Comparison of ENCODE assay signal across 9 mouse cellular contexts in genomic region chr3:59130431-59130830, GRCm38 (mm10). TPM values are rescaled to one million over a fixed set of nuclear protein-coding genes. Genes with fewer than 3 reads are reported as not detected.
DNase-seq lines count a peak whose midpoint lies in the region; ATAC-seq and TF ChIP-seq lines count a peak whose summit lies in the region.
"Had no signal": no experiment of that assay in that cellular context is flagged by ENCODE, and none has a peak within 500 bp of the region (broad histone marks: within the 10 kb centered on the region; RNA-seq: fewer than 3 reads in every experiment).

No protein-coding gene starts in this region.

- ATAC-seq in kidney, embryonic 14.5 days (ENCODE audit: low FRiP score, low TSS enrichment), result no peak
- peak; percentile 57 for ATAC-seq in common myeloid progenitor, adult 5-6 weeks (replicated peaks; ENCODE audit: low read depth, poor library complexity, severe bottlenecking)
- peak; percentile 50; the same call in 1 of the 2 replicates for ATAC-seq in liver, embryonic 12.5 days
- no peak for ATAC-seq in forebrain, embryonic 13.5 days
- no peak for ATAC-seq in forebrain, embryonic 11.5 days (replicated peaks; ENCODE audit: low FRiP score)

- no peak for TF ChIP-seq CTCF in thymus, adult 2 months (IDR thresholded peaks at IDR 0.05; ENCODE audit: borderline replicate concordance, control insufficient read depth, extremely low read depth, insufficient read depth, low read length, poor library complexity)

- H3K27me3 ChIP-seq in kidney, embryonic 14.5 days (ENCODE audit: control insufficient read depth, insufficient read depth, low read length), result no peaks in the 10 kb centered on the region
- H3K27me3 ChIP-seq in liver, embryonic 12.5 days (replicated peaks), result no peaks in the 10 kb centered on the region
- H3K27me3 ChIP-seq in thymus, adult 2 months (ENCODE audit: control insufficient read depth, insufficient read depth, low read length), result no peaks in the 10 kb centered on the region
- no peaks in the 10 kb centered on the region for H3K27me3 ChIP-seq in forebrain, embryonic 13.5 days
- no peaks in the 10 kb centered on the region for H3K27me3 ChIP-seq in forebrain, embryonic 11.5 days (ENCODE audit: control insufficient read depth, insufficient read depth, low read length)

- no peaks in the 10 kb centered on the region for H3K4me1 ChIP-seq in kidney, embryonic 14.5 days (ENCODE audit: control insufficient read depth, insufficient read depth, low read length)
- H3K4me1 ChIP-seq in liver, embryonic 12.5 days, result peaks cover 46% of the 10 kb centered on the region
- H3K4me1 ChIP-seq in thymus, adult 2 months (replicated peaks; ENCODE audit: control insufficient read depth, insufficient read depth, low read length), result peaks cover 15% of the 10 kb centered on the region
- no peaks in the 10 kb centered on the region for H3K4me1 ChIP-seq in forebrain, embryonic 13.5 days
- H3K4me1 ChIP-seq in forebrain, embryonic 11.5 days (replicated peaks; ENCODE audit: control insufficient read depth, insufficient read depth, low read length), result no peaks in the 10 kb centered on the region

- no peak overlapping the region for H3K9ac ChIP-seq in kidney, embryonic 14.5 days (ENCODE audit: low read depth, low read length)
- H3K9ac ChIP-seq in liver, embryonic 12.5 days, result no peak overlapping the region
- no peak overlapping the region for H3K9ac ChIP-seq in forebrain, embryonic 13.5 days
- H3K9ac ChIP-seq in forebrain, embryonic 11.5 days (ENCODE audit: low read length), result no peak overlapping the region

- WGBS in kidney, embryonic 14.5 days, result 47% methylated on average over 8 of the region's 8 CpGs
- 28% methylated on average over 8 of the region's 8 CpGs for WGBS in liver, embryonic 12.5 days (ENCODE audit: insufficient replicate concordance)
- WGBS in thymus, adult 2 months, result 3% methylated on average over 8 of the region's 8 CpGs
- 76% methylated on average over 8 of the region's 8 CpGs for WGBS in forebrain, embryonic 13.5 days
- WGBS in forebrain, embryonic 11.5 days, result 66% methylated on average over 8 of the region's 8 CpGs

- no peaks in the 10 kb centered on the region for H3K9me3 ChIP-seq in kidney, embryonic 14.5 days (ENCODE audit: control insufficient read depth, low read length)
- no peaks in the 10 kb centered on the region for H3K9me3 ChIP-seq in liver, embryonic 12.5 days (replicated peaks)
- H3K9me3 ChIP-seq in forebrain, embryonic 13.5 days (replicated peaks), result no peaks in the 10 kb centered on the region
- H3K9me3 ChIP-seq in forebrain, embryonic 11.5 days (ENCODE audit: control insufficient read depth, low read length), result no peaks in the 10 kb centered on the region

- H3K4me3 ChIP-seq in kidney, embryonic 14.5 days (ENCODE audit: low read length), result no peak overlapping the region
- no peak overlapping the region; the same call in 1 of the 2 replicates for H3K4me3 ChIP-seq in liver, embryonic 12.5 days
- H3K4me3 ChIP-seq in thymus, adult 2 months (ENCODE audit: control insufficient read depth, insufficient read depth, low read length), result peak overlapping the region; percentile 43
- H3K4me3 ChIP-seq in forebrain, embryonic 13.5 days, result no peak overlapping the region
- H3K4me3 ChIP-seq in forebrain, embryonic 11.5 days (ENCODE audit: low read depth, low read length), result no peak overlapping the region

- H3K4me2 ChIP-seq in kidney, embryonic 14.5 days (replicated peaks; ENCODE audit: low read depth, low read length), result no peak overlapping the region
- H3K4me2 ChIP-seq in liver, embryonic 12.5 days, result peak overlapping the region; percentile 44
- H3K4me2 ChIP-seq in forebrain, embryonic 13.5 days, result no peak overlapping the region
- H3K4me2 ChIP-seq in forebrain, embryonic 11.5 days (ENCODE audit: low read depth, low read length, severe bottlenecking), result no peak overlapping the region

- TF ChIP-seq POLR2A in thymus, adult 2 months (IDR thresholded peaks at IDR 0.05; ENCODE audit: control insufficient read depth, extremely low read depth, insufficient read depth, low read length, poor library complexity), result no peak

- H3K36me3 ChIP-seq in kidney, embryonic 14.5 days (ENCODE audit: control insufficient read depth, insufficient read depth, low read length), result no peaks in the 10 kb centered on the region
- H3K36me3 ChIP-seq in liver, embryonic 12.5 days, result no peaks in the 10 kb centered on the region
- no peaks in the 10 kb centered on the region for H3K36me3 ChIP-seq in thymus, adult 2 months (ENCODE audit: control insufficient read depth, insufficient read depth, low read length)
- H3K36me3 ChIP-seq in forebrain, embryonic 13.5 days (ENCODE audit: poor library complexity, severe bottlenecking), result no peaks in the 10 kb centered on the region
- H3K36me3 ChIP-seq in forebrain, embryonic 11.5 days (ENCODE audit: control insufficient read depth, insufficient read depth, low read length), result no peaks in the 10 kb centered on the region

- DNase-seq in kidney, adult 11 months, result peak; percentile 14
- DNase-seq in thymus, adult 2 months, result peak; percentile 35
- no peak for DNase-seq in right cerebral cortex, postnatal 36 days (ENCODE audit: low spot score in 2 of 2)
- no peak for DNase-seq in forebrain, embryonic 11.5 days (ENCODE audit: low spot score)

- H3K27ac ChIP-seq in kidney, embryonic 14.5 days (ENCODE audit: low read depth, low read length), result no peak overlapping the region
- no peak overlapping the region for H3K27ac ChIP-seq in liver, embryonic 12.5 days
- peak overlapping the region; percentile 64; the same call in 1 of the 2 replicates for H3K27ac ChIP-seq in thymus, adult 2 months (ENCODE audit: control insufficient read depth, insufficient read depth, low read length)
- H3K27ac ChIP-seq in forebrain, embryonic 13.5 days, result no peak overlapping the region
- no peak overlapping the region for H3K27ac ChIP-seq in forebrain, embryonic 11.5 days (ENCODE audit: low read depth, low read length)

RNA-seq across cellular contexts. Expression of gene P2ry14, which starts 23.0 kb away (rescaled TPM):
- polyA plus RNA-seq in kidney, embryonic 14.5 days (2014; fragmentation: Nextera tagmentation; extraction: Ambion mirVana), result 1.8 and 2.3 TPM in 2 replicates
- 18.9 and 22.0 TPM in 2 replicates for total RNA-seq in common myeloid progenitor, adult 5-6 weeks (2017)
- 1.7 and 2.4 TPM in 2 replicates for polyA plus RNA-seq in liver, embryonic 12.5 days (2016; fragmentation: Nextera tagmentation; extraction: Ambion mirVana)
- polyA plus RNA-seq in thymus, adult 2 months (2012; rRNA removed), result 3.9 and 5.3 TPM in 2 replicates
- polyA plus RNA-seq in forebrain, embryonic 13.5 days (2015; fragmentation: Nextera tagmentation; extraction: Ambion mirVana), result 2.9 and 3.2 TPM in 2 replicates
- polyA plus RNA-seq in forebrain, embryonic 11.5 days (2014; fragmentation: Nextera tagmentation; extraction: Ambion mirVana), result 3.4 and 4.1 TPM in 2 replicates

RNA-seq across cellular contexts. Expression of gene Gpr171, which starts 28.8 kb away (rescaled TPM):
- 0.58 and 1.3 TPM in 2 replicates for polyA plus RNA-seq in kidney, embryonic 14.5 days (2014; fragmentation: Nextera tagmentation; extraction: Ambion mirVana)
- total RNA-seq in common myeloid progenitor, adult 5-6 weeks (2017), result 55.6 and 57.4 TPM in 2 replicates
- polyA plus RNA-seq in liver, embryonic 12.5 days (2016; fragmentation: Nextera tagmentation; extraction: Ambion mirVana), result 2.2 and 2.3 TPM in 2 replicates
- 14.3 and 15.0 TPM in 2 replicates for polyA plus RNA-seq in thymus, adult 2 months (2012; rRNA removed)
- 1.1 and 1.7 TPM in 2 replicates for polyA plus RNA-seq in forebrain, embryonic 13.5 days (2015; fragmentation: Nextera tagmentation; extraction: Ambion mirVana)
- 0.85 and 1.7 TPM in 2 replicates for polyA plus RNA-seq in forebrain, embryonic 11.5 days (2014; fragmentation: Nextera tagmentation; extraction: Ambion mirVana)
- polyA plus RNA-seq: testis, adult 2 months had no signal

Comparison
In these comparisons a context has a peak if more than half of its experiments do, and no peak if none do; other contexts are left out.
1. DNase-seq: peak in kidney, adult 11 months (single experiment) and thymus, adult 2 months (single experiment); none in right cerebral cortex, postnatal 36 days (0 of 2) and forebrain, embryonic 11.5 days (single experiment).
2. ATAC-seq: peak in common myeloid progenitor, adult 5-6 weeks (single experiment) and liver, embryonic 12.5 days (single experiment); none in kidney, embryonic 14.5 days (single experiment), forebrain, embryonic 13.5 days (single experiment) and forebrain, embryonic 11.5 days (single experiment).